Mouse (Mus musculus) left cerebral cortex, adult 11 months (tissue): ENCODE data around the gene Urm1.
"Not testable (repeated sequence)": the region's sequence is repeated elsewhere in the genome, so short reads cannot be mapped to it uniquely, and the experiment has no call there.

Experiments
- DNase-seq: peaks from one replicate; pipeline ENCODE4 v3.0.0; 2022; ENCODE audit warnings: low spot score

Urm1 gene

GRCm38 (mm10) chr2:29865125-29865524 lies 45.2 kb downstream of the Urm1 start:
- DNase-seq: no peak

DNA sequence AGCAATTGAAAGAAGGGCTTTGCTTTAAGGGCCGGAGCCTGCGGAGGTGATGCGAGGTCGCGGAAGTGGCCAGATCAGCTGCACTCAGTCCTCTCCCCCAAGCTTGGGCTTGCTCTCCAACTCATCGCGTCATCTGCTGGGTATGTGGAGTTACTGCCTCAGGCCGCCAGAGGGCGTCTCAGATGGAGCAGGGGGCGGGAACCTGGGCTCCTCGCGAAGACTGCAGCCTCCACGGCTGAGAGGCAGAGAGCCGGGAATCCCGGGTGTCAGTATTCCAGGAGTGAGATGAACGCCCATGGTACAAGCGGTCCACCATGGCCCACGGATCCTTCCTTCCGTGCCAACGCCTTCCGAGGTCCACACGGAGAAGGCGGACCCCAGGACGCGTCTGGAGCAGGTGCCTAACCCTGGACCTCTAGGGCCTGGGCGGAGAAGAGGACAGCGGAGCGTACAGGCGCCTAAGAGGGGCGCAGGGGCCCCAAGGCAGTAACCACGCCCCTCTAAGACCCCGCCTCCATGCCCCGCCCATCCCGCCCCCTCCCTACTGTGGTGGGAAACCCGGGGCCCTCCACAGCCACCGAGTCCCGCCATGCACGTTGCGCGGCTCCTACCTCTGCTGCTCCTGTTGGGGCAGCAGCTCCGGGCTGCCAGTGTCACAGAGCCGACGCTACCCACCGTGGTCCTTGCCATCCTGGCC lies 49.2 kb downstream of the Urm1 start, which contains the start of gene Cercam:
Cercam (plus strand) TSS at position 216 of the 697 bp plus-strand sequence.
- DNase-seq: peak; percentile 57

DNA sequence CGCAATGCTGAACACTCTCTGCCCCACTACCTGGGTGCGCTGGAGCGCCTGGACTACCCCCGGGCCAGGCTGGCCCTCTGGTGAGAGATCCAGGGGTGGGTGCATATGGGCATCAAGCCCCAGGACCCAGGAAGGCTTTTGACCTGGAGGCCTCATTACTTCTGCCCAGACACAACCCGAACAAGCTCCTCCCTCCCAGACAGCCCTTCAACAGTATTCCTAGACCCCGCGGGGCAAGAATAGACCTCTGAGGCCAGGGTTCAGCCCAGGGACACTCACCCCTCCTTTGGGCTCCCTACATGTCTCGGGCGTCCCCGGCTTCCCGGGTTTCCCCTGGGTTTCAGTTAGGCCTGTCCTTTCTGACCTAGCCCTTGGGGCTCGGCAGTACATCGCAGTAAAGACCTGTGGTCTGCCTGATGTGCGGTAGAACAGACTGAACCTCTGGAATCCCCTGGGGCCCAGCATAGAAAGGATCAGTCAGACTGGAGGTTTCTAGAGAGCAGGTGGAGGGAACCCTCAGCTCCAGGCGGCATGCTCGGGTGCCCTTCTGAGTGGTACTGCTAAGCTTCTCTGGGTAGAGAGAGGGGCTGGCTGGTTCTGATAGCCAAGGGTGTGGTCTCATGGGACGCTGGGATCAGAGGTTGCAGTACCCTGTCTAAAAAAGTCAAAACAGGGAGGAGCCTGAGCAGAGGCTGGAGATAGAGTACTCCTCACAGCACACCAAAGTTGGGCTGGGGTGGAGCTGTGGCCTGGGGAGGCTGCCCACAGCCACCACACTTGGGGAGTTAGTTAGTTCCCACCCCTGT lies 50.0 kb downstream of the Urm1 start:
- no peak for DNase-seq

DNA sequence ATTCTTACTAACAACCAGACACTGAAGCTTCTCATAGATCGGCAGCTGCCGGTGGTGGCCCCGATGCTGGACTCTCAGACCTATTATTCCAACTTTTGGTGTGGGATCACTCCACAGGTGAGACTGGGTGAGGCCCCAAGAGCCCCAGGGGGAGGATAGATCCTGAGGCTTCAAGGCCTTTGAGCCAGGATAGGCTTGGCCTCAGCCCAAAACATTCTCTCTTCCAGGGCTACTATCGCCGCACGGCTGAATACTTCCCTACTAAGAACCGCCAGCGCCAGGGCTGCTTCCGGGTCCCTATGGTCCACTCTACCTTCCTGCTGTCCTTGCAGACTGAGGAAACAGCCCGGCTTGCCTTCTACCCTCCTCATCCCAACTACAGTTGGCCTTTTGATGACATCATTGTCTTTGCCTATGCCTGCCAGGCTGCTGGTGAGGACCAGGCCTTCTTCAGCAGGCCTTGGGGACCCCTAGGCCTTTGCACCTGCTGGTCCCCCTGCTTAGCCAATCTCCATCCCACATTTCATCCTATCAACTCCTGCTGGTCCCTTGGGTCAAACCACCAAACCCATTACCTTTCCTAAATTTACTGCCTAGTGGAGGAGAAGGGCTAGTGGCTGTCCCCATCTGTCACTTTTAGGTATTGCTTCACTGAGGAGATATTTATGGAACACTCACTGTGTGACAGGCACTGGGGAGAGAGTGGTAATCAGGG lies 52.9 kb downstream of the Urm1 start:
- no peak for DNase-seq

- DNase-seq: no peak
Observed at GRCm38 (mm10) chr2:29873801-29874200, 53.9 kb downstream of the Urm1 start.

DNA sequence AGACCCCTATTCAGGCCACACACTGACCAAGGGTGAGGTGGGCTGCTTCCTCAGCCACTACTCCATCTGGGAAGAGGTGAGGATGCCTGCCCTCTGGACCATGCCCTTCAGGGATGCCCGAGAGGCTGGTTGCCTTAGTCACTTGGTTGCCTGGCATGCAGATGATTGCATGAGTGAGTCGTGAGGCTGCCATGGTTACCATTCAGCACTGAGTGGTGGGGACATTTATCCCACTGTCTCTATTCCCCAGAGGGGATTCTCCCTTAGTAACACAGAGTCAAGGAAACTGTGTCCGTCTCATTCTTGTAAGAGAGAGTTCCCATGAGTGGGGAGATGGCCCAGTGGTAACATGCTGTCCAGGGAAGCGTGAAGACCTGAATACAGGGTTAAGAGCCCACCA lies 58.2 kb downstream of the Urm1 start:
- DNase-seq: no peak

GRCm38 (mm10) chr2:29879191-29879590 lies 59.3 kb downstream of the Urm1 start:
- no peak for DNase-seq

- no peak for DNase-seq
Observed at GRCm38 (mm10) chr2:29879964-29880830, 60.3 kb downstream of the Urm1 start.

- DNase-seq: not testable (repeated sequence)
Observed at GRCm38 (mm10) chr2:29886659-29887292, 66.9 kb downstream of the Urm1 start.

DNA sequence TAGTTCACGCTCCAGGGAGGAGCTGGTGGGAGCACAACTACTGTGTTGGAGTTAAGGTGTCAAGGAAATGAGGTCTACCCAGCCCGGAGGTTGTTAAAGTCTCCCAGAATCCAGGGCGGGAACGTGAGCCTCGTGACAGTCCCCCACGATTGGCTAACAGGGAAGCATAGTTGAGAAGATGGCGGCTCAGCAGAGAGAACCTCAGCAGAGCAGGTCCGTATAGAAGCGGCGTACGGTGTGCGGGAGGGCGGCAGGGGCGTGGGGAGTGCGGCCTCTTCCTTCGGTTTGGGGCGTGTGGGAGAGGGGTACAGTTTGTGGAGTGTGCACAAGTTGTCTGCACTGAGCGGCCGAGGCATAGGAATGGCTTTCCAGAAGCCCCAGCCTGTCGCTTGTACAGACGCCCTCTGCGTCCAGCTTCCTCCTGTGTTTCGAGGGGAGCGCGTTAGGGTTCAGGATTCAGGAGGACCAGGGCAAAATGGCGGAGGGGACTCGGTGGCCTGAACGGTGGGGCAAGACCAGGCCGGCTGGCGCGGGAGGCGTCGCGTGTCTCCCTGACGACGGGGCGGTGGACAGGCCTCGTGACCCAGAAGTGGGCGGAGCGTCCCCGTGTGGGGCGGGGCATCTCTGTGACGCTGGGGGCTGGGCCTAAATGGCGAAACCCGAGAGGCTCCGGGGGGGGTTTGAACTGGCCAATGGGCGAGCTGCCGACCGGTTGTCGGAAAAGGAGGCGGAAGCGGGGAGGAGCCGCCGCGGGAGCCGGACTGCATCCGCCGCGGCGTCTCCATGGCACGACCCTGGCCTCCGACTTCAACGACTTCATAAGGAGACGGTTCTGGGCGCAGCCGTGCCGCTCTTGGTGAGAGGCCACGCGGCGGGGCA lies 69.4 kb downstream of the Urm1 start, which contains the start of gene Odf2:
Odf2 (plus strand) TSS at position 156 of the 879 bp plus-strand sequence.
- DNase-seq: peak; percentile 98

GRCm38 (mm10) chr2:29889991-29890833 lies 70.3 kb downstream of the Urm1 start:
- DNase-seq: peak; percentile 68

DNA sequence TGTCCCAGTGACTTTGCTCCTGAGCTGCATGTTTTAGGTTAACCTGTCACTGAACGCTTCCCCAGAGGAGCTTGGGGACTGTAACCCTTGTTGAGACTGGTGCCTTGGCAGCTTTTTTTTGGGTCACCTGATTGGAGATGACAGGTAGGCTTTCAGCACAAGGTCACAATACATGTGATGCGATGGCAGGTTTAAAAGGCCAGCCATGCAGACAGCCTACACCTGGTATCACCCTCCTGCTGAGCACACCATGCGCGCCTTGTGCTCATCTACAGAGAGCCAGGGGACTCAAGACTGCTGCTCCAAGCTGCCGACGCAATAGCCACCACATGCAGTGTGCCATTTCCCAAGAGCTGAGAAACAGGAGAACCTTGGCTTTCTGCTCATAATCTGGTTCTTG lies 71.9 kb downstream of the Urm1 start:
- DNase-seq: no peak
